Mouse (Mus musculus) layer of hippocampus, adult 2 months (tissue): ENCODE results near the gene Mbnl1. TPM values are rescaled to one million over a fixed set of nuclear protein-coding genes. Genes with fewer than 3 reads are reported as not detected.
A peak's percentile ranks its signal among the peaks of the same experiment; 100 is the strongest.
"Not testable (repeated sequence)": the region's sequence is repeated elsewhere in the genome, so short reads cannot be mapped to it uniquely, and the experiment has no call there.

Experiments used
- DNase-seq, 2 experiments: peaks; one replicate each; pipeline ENCODE4 v3.0.0; 2022; ENCODE audit warnings: low spot score in 2 of 2
- H3K27ac ChIP-seq: fragments of 200-600 bp; 2 replicates; pipeline ENCODE4 v1.8.1; 2022
- H3K4me3 ChIP-seq: fragments of 200-600 bp; 2 replicates; pipeline ENCODE4 v1.8.1; 2022; ENCODE audit warnings: mild to moderate bottlenecking
- CTCF ChIP-seq: fragments of 200-600 bp; conservative IDR thresholded peaks from 2 replicates; pipeline ENCODE4 v1.8.1; 2022; ENCODE audit warnings: antibody characterized with exemption, mild to moderate bottlenecking, moderate library complexity
- total RNA-seq, 2 experiments: library from RNA; stranded (reverse); gene quantifications; 2 replicates each; pipeline ENCODE4 v1.2.3; 2021

The Mbnl1 gene
- total RNA-seq, 2 experiments from 2014 or later = 121 to 127 TPM

DNA sequence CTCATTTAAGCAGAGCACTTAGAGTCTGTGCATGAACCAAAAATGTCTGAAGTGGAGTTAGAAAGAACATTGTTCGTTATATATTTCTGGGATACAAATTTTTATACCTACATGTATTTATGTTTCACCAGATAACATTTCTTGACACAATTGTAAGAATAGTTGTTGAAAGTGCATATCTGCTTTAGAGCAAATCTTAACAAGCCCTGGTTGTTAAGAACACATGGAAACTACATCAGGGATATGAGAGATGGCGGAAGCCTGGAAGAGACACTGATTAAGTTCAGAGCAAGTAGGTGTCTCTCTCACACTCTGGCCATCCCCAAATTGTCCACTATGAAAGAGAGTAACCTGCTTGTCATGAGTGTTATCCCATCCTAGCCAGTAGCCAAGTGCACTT, 2.4 kb downstream of the Mbnl1 start:
- H3K4me3 ChIP-seq = no peak overlapping the region
- no peak for TF ChIP-seq CTCF
- peak overlapping the region; percentile 36; the same call in 1 of the 2 replicates for H3K27ac ChIP-seq
- no peak for DNase-seq

DNA sequence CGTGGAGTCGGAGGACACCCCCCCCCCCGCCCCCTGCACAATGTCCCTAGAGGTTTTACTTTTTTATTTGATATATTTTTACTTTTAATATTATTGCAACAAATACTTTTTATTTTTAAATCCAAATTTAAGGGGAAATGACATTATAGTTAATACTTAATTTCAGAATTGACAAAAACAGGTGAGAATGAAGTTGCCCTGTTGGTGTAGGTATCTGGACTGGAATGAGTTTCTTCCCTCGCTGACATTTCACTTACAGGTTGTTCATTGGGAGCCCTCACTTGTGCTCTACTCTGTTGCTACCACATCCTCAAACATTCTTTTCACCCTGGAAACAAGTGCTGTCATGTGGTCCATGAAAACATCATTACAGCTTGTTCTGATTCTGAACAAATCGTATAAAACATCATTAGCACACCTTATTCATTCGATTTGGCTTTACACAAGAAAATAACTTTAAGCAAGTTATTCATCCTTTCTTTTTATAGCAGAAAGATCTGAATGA, 4.2 kb downstream of the Mbnl1 start:
- DNase-seq = no peak
- no peak overlapping the region for H3K27ac ChIP-seq
- no peak for TF ChIP-seq CTCF
- H3K4me3 ChIP-seq = no peak overlapping the region

DNA sequence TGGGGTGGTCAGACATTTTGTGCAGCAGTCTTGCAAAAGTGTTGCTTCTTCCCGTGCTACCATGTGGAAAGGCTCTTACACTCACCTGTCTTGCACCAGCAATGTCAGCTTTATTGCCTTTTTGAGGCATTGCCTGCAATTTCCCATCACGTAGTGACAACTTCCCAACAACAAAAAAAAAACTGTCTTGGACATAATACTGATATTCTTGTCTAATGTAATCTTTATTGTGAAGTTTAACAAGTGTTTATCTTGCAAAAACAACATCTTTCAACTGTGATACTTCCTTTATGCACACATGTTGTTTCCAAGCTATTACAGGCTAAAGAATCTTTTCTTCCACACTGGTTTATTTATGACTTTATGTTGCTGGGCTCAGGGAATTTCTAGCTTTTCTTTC, 5.8 kb downstream of the Mbnl1 start:
- no peak overlapping the region for H3K27ac ChIP-seq
- no peak for DNase-seq
- no peak for TF ChIP-seq CTCF
- no peak overlapping the region for H3K4me3 ChIP-seq

DNA sequence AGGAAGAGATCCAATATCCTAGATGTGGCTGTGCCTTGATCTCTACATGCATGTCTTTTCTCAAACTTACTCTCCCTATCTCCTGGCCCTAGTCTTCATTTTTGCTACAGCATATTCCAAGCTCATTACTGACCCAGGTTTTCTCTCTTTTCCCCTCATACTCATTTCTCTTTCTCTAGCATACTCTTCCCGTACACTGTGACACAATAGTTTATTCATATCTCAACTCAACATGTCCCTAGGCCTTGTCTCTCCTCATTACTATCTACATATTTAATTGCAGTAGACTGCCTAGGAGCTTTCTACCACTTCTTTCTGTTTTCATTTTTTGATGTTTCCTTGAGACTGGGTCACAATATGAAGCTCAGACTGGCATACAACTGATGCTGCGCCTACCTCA, 8.1 kb downstream of the Mbnl1 start:
- DNase-seq = no peak
- no peak overlapping the region for H3K27ac ChIP-seq
- H3K4me3 ChIP-seq = no peak overlapping the region
- TF ChIP-seq CTCF = no peak

DNA sequence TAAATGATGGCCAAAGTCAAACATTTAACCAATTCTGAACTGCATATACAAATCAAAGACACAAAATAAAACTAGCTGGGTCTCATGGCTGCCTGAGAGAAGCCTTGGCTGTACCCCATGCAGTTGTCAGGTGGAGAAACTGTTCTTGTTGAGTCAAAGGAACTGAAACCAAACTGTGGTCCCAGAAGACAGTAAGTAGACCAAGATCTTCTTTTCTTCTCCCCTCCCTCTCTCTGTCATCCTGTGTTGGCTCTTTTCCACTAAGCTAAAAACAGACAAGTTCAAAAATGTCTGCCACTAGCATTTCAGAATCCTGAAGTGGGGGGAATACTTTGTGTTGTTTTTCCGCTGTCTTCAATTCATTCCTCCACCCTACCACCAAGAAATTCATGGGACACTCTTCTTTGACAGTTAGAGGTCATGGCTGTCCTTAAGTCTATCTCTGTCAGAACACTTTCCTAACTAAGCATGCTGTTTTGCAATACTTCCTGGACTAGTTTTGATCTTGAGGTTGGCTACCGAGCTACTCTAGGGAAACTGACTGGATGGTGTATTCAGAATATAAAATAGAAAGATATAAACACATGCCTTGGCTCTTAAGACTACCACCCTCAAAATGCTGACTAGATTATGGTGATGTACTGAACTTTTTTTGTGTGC, 9.2 kb downstream of the Mbnl1 start:
- no peak for DNase-seq
- TF ChIP-seq CTCF = no peak
- Histone ChIP-seq H3K4me3 (no peak overlapping the region), H3K27ac (no peak overlapping the region)

DNA sequence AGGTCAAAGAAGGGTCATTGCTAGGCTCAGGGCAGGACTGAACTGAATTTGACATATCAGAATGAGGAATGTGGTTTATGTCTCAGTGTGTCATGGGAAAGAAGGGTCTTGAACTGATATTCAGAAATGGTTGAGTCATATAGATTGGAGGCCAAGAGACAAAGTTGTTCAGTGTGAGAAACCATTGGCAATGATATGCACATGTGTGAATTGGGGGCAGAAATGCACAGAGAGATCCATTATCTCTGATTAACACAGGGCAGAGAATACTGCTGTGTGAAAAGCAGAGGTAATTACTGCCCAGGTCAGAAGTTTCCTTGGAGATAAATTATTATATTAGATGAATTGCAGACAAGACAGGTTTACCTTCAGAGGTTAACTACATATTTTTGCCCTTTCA, 10.7 kb downstream of the Mbnl1 start:
- TF ChIP-seq CTCF = no peak
- DNase-seq = no peak
- H3K27ac ChIP-seq = no peak overlapping the region
- no peak overlapping the region for H3K4me3 ChIP-seq

DNA sequence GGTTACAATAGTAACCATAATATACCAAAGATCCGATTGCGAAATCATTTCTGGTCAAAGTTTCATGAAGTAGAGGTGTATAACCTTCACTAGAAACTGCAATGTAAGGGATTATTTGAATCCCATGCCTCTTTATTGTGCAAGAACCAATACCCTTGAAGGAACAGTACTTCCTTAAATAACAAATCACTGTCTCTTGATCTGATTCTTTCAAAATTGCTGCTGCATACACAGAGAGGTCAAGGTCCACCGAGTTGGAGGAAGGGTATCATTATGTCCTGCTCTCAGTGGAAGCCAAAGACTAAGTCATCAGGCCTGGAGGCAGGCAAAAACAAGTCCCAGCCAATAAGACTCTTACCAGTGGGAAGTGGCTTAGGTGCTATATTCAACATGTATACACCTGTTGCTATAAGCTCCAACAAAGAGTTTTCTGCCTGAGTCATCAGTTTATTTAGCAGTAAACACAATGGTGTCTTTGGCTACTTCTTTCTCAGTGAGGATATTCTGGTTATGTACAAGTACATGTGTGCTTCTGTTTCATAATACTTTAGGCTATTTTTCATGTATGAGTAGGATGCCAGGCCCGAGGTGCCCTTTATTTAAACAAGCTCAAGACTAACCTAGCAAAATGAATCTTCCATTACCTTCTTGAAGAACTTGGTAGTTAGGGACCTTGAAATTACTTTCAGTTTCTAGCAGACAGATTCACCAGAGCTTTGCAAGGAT, 13.5 kb downstream of the Mbnl1 start:
- Histone ChIP-seq H3K4me3 (no peak overlapping the region), H3K27ac (no peak overlapping the region)
- no peak for TF ChIP-seq CTCF
- no peak for DNase-seq

DNA sequence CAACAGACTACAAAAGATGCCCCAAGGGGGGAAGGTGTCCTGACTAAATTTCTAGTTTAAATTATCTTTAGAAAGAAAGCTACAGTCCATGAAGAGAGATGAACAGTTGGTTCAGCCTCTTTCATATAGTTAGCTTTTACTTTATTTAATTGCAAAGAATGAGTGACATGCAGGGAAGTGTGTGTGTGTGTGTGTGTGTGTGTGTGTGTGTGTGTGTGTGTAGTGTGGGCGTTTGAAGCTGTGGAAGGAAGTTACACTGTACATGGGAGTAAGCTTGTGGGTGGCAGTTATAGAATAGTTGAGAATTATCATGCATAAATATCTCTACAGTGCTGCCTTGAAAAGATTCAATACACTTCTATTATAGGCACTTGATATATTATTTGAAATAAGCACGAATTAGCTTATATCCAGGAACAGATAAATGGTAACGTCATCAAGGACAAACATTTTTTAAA, 14.1 kb downstream of the Mbnl1 start:
- no peak for DNase-seq
- Histone ChIP-seq H3K27ac (no peak overlapping the region), H3K4me3 (no peak overlapping the region)
- TF ChIP-seq CTCF = no peak

DNA sequence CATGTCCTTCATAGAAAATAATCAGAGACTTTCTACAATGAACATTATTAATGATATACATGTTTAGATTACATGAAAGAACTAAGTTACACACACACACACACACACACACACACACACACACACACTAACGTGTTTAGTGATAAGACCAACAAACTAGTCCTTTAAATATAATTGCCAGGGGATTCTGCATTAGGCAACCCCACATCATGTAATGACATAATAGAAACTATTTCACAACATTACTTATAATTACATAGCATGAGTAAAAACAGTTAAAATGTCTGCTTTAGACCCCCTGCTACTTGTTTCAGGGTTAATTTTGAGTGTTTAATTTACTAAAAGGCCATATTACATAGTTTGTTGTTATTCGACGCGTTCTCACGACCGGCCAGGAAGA, 16.9 kb downstream of the Mbnl1 start:
- no peak for TF ChIP-seq CTCF
- H3K4me3 ChIP-seq = no peak overlapping the region
- no peak overlapping the region for H3K27ac ChIP-seq
- no peak for DNase-seq

DNA sequence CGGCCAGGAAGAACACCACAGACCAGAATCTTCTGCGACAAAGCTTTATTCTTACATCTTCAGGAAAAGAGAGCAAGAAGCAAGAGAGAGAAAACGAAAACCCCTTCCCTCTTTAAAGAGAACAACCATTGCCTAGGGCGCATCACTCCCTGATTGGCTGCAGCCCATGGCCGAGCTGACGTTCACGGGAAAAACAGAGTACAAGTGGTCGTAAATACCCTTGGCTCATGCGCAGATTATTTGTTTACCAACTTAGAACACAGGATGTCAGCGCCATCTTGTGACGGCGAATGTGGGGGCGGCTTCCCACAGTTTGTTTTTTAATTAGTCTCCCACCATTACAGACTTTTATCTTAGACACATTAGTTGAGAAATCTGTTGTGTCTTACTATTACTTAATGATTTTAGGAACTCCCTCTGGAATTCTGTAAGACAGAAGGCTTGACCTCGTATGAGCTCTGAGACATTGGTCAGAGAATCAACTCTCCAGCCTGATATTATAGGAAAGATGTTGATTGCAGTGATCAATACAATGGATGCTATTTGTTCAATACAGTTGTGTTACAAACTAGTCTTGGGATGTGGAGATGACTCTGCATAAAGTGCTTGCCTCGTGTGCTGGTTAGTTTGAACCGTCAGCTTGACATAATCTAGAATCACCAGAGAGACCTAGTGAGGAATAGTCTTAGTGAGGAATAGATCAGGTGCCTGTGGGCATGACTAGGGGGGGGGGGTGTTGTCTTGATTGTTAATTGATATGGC, 22.3 kb downstream of the Mbnl1 start:
- not testable (repeated sequence) for DNase-seq, H3K4me3 ChIP-seq
- TF ChIP-seq CTCF = peak; percentile 15

DNA sequence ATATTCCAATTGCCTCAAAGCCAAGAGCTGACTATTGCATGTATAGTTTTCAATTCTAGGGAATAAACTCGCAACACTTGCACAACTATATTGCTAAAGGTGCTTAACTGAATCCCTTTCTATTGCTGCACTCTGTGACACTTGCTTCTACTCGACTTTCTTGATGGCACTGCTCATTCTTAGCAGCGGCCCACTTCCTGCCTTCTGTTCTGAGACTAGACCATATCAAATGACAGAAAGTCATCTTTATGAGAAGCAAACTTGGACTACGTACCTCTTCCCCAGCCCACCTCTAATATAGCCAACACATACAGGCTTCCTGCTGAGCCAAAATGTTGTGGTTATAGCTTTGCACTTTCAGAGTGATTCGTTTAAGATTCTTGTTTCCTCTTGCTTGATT, 23.6 kb downstream of the Mbnl1 start:
- no peak for TF ChIP-seq CTCF

More for the DNA sequence above, 22.3 kb downstream of the Mbnl1 start:
- H3K27ac ChIP-seq = not testable (repeated sequence)

DNA sequence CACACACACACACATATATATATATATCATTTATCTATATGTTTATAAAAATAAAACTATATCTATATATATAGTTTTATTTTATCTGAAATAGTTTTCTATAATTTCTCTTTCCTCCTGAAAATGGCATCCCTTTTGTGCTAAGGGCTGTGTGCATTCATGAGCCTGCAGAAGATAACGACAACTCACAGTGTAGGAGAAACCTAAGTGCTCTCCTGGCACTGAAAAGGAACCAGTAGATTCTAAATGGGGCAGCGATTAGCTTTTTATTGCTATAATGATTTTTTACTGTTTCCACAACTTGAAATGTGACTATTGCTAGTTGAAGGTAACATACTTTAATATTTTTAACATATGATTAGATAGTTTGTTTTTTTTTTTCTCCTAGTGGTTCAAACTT, 25.5 kb downstream of the Mbnl1 start:
- no peak for DNase-seq
- no peak for TF ChIP-seq CTCF
- Histone ChIP-seq H3K27ac (no peak overlapping the region), H3K4me3 (no peak overlapping the region)

More for the DNA sequence above, 23.6 kb downstream of the Mbnl1 start:
- H3K27ac ChIP-seq = no peak overlapping the region
- no peak for DNase-seq
- no peak overlapping the region for H3K4me3 ChIP-seq

DNA sequence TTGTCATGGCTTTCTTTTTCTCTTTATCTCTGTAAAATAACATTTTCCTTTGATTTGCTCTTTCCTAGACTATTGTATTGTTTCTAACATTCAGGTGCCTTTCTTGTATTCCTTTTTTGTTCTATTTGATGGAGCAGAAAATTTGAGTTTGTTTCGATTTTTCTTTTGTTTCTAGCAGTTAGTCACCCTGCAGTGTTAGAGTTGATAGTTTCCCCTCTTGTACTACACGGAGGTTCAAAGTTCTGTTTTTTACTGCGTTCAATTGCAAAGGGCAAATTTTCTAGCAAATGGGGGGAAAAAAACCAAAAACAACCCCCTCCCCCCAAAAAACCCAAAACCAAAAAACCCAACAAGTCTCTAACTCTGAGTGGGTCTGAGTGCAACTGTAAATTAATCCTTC, 26.0 kb downstream of the Mbnl1 start:
- H3K27ac ChIP-seq = peak overlapping the region; percentile 97; the same call in 1 of the 2 replicates
- TF ChIP-seq CTCF = no peak
- no peak overlapping the region for H3K4me3 ChIP-seq
- no peak for DNase-seq
